Mouse (Mus musculus): ENCODE data around the gene Acsbg2. TPM values are rescaled to one million over a fixed set of nuclear protein-coding genes. Genes with fewer than 3 reads are reported as not detected.

Acsbg2 gene
- polyA plus RNA-seq, 1 experiment from 2014 or later: not detected

- H3K36me3 ChIP-seq (ENCODE audit: insufficient read depth): no peaks in the 10 kb centered on the region; the same call in 1 of the 2 replicates
- H3K4me1 ChIP-seq (ENCODE audit: insufficient read depth): no peaks in the 10 kb centered on the region
- H3K9me3 ChIP-seq (ENCODE audit: low read depth, low read length): no peaks in the 10 kb centered on the region; the same call in 1 of the 2 replicates
- DNase-seq: no peak
- 85% methylated on average over 17 of the region's 17 CpGs for WGBS
- no peaks in the 10 kb centered on the region for H3K27me3 ChIP-seq (ENCODE audit: insufficient read depth, low read length)
- H3K4me2 ChIP-seq: no peak overlapping the region
- TF ChIP-seq CTCF (IDR thresholded peaks at IDR 0.05; ENCODE audit: low read depth): no peak
- no peak overlapping the region for H3K9ac ChIP-seq
- H3K27ac ChIP-seq (ENCODE audit: low read depth): no peak overlapping the region
- no peak for ATAC-seq (ENCODE audit: insufficient read depth)
- no peak overlapping the region for H3K4me3 ChIP-seq (ENCODE audit: low read depth, low read length)
These were observed 10.6 kb upstream of the Acsbg2 start for GRCm38 (mm10) chr17:56884809-56885208.

- 43% methylated on average over 5 of the region's 5 CpGs for WGBS
These were observed 10.1 kb upstream of the Acsbg2 start for GRCm38 (mm10) chr17:56884331-56884730.

GRCm38 (mm10) chr17:56883612-56884011 is 9.4 kb upstream of the Acsbg2 start:
- Histone ChIP-seq H3K9me3 (ENCODE audit: low read depth, low read length) (no peaks in the 10 kb centered on the region; the same call in 1 of the 2 replicates), H3K36me3 (ENCODE audit: insufficient read depth) (no peaks in the 10 kb centered on the region; the same call in 1 of the 2 replicates), H3K4me1 (ENCODE audit: insufficient read depth) (no peaks in the 10 kb centered on the region), H3K4me2 (peak overlapping the region; percentile 49), H3K27ac (ENCODE audit: low read depth) (no peak overlapping the region), H3K27me3 (ENCODE audit: insufficient read depth, low read length) (no peaks in the 10 kb centered on the region), H3K4me3 (ENCODE audit: low read depth, low read length) (no peak overlapping the region), H3K9ac (peak overlapping the region; percentile 24; the same call in 1 of the 2 replicates)
- ATAC-seq (ENCODE audit: insufficient read depth) (peak; percentile 51; the same call in 1 of the 2 replicates), DNase-seq (peak; percentile 34)
- WGBS: 31% methylated on average over 17 of the region's 17 CpGs
- no peak for TF ChIP-seq CTCF (IDR thresholded peaks at IDR 0.05; ENCODE audit: low read depth)

More at GRCm38 (mm10) chr17:56884331-56884730, 10.1 kb upstream of the Acsbg2 start:
- DNase-seq (peak; percentile 75), ATAC-seq (ENCODE audit: insufficient read depth) (peak; percentile 39; the same call in 1 of the 2 replicates)
- Histone ChIP-seq H3K27me3 (ENCODE audit: insufficient read depth, low read length) (no peaks in the 10 kb centered on the region), H3K27ac (ENCODE audit: low read depth) (no peak overlapping the region), H3K4me1 (ENCODE audit: insufficient read depth) (no peaks in the 10 kb centered on the region), H3K36me3 (ENCODE audit: insufficient read depth) (no peaks in the 10 kb centered on the region; the same call in 1 of the 2 replicates), H3K9me3 (ENCODE audit: low read depth, low read length) (no peaks in the 10 kb centered on the region; the same call in 1 of the 2 replicates), H3K9ac (no peak overlapping the region), H3K4me2 (no peak overlapping the region), H3K4me3 (ENCODE audit: low read depth, low read length) (no peak overlapping the region)
- TF ChIP-seq CTCF (IDR thresholded peaks at IDR 0.05; ENCODE audit: low read depth): no peak

GRCm38 (mm10) chr17:56877426-56877825 is 3.2 kb upstream of the Acsbg2 start:
- WGBS: 86% methylated on average over 19 of the region's 19 CpGs
- ATAC-seq (ENCODE audit: insufficient read depth) (no peak), DNase-seq (no peak)
- Histone ChIP-seq H3K9ac (no peak overlapping the region), H3K36me3 (ENCODE audit: insufficient read depth) (no peaks in the 10 kb centered on the region), H3K27me3 (ENCODE audit: insufficient read depth, low read length) (no peaks in the 10 kb centered on the region), H3K4me3 (ENCODE audit: low read depth, low read length) (no peak overlapping the region), H3K4me1 (ENCODE audit: insufficient read depth) (no peaks in the 10 kb centered on the region), H3K27ac (ENCODE audit: low read depth) (no peak overlapping the region), H3K9me3 (ENCODE audit: low read depth, low read length) (no peaks in the 10 kb centered on the region), H3K4me2 (no peak overlapping the region)
- TF ChIP-seq CTCF (IDR thresholded peaks at IDR 0.05; ENCODE audit: low read depth): no peak

GRCm38 (mm10) chr17:56876981-56877380 is 2.7 kb upstream of the Acsbg2 start:
- H3K9ac ChIP-seq: no peak overlapping the region
- no peaks in the 10 kb centered on the region for H3K36me3 ChIP-seq (ENCODE audit: insufficient read depth)
- H3K27me3 ChIP-seq (ENCODE audit: insufficient read depth, low read length): no peaks in the 10 kb centered on the region
- ATAC-seq (ENCODE audit: insufficient read depth): no peak
- no peaks in the 10 kb centered on the region for H3K4me1 ChIP-seq (ENCODE audit: insufficient read depth)
- DNase-seq: no peak
- TF ChIP-seq CTCF (IDR thresholded peaks at IDR 0.05; ENCODE audit: low read depth): no peak
- WGBS: 57% methylated on average over 8 of the region's 8 CpGs
- no peak overlapping the region for H3K27ac ChIP-seq (ENCODE audit: low read depth)
- H3K4me3 ChIP-seq (ENCODE audit: low read depth, low read length): no peak overlapping the region
- no peaks in the 10 kb centered on the region for H3K9me3 ChIP-seq (ENCODE audit: low read depth, low read length)
- no peak overlapping the region for H3K4me2 ChIP-seq

GRCm38 (mm10) chr17:56876465-56876864 is 2.2 kb upstream of the Acsbg2 start:
- Histone ChIP-seq H3K27me3 (ENCODE audit: insufficient read depth, low read length) (no peaks in the 10 kb centered on the region), H3K9me3 (ENCODE audit: low read depth, low read length) (no peaks in the 10 kb centered on the region), H3K36me3 (ENCODE audit: insufficient read depth) (no peaks in the 10 kb centered on the region), H3K4me1 (ENCODE audit: insufficient read depth) (no peaks in the 10 kb centered on the region), H3K9ac (no peak overlapping the region), H3K4me3 (ENCODE audit: low read depth, low read length) (no peak overlapping the region), H3K27ac (ENCODE audit: low read depth) (no peak overlapping the region), H3K4me2 (no peak overlapping the region)
- DNase-seq (no peak), ATAC-seq (ENCODE audit: insufficient read depth) (no peak; the same call in 1 of the 2 replicates)
- no peak for TF ChIP-seq CTCF (IDR thresholded peaks at IDR 0.05; ENCODE audit: low read depth)
- 78% methylated on average over 3 of the region's 3 CpGs for WGBS

- Histone ChIP-seq H3K27me3 (ENCODE audit: insufficient read depth, low read length) (no peaks in the 10 kb centered on the region), H3K9me3 (ENCODE audit: low read depth, low read length) (no peaks in the 10 kb centered on the region), H3K4me1 (ENCODE audit: insufficient read depth) (no peaks in the 10 kb centered on the region), H3K4me3 (ENCODE audit: low read depth, low read length) (no peak within 1 kb of the TSS), H3K9ac (no peak within 1 kb of the TSS), H3K27ac (ENCODE audit: low read depth) (no peak within 1 kb of the TSS), H3K4me2 (no peak within 1 kb of the TSS), H3K36me3 (ENCODE audit: insufficient read depth) (no peaks in the 10 kb centered on the region)
- no peak for TF ChIP-seq CTCF (IDR thresholded peaks at IDR 0.05; ENCODE audit: low read depth)
- no peak for DNase-seq
- WGBS: 70% methylated on average over 12 of the region's 12 CpGs
- ATAC-seq (ENCODE audit: insufficient read depth): no peak
These were observed 847 bp upstream of the Acsbg2 start, which contains the start of gene 1700061G19Rik for GRCm38 (mm10) chr17:56874936-56875651. Gene 1700061G19Rik (plus strand): TSS chr17:56875477.
